ENCODE assay signal across 8 mouse cellular contexts in genomic region chr11:58307411-58308080, GRCm38 (mm10). TPM values are rescaled to one million over a fixed set of nuclear protein-coding genes. Genes with fewer than 3 reads are reported as not detected.
DNase-seq lines count a peak whose midpoint lies in the region; ATAC-seq and TF ChIP-seq lines count a peak whose summit lies in the region.

No protein-coding gene starts in this region.

- H3K36me3 ChIP-seq in intestine, postnatal 0 days (ENCODE audit: control insufficient read depth, insufficient read depth) = peaks cover 10% of the 10 kb centered on the region; the same call in 1 of the 2 replicates
- H3K36me3 ChIP-seq in liver, embryonic 11.5 days (ENCODE audit: control insufficient read depth, insufficient read depth, low read length) = no peaks in the 10 kb centered on the region; the same call in 1 of the 2 replicates
- H3K36me3 ChIP-seq in stomach, embryonic 15.5 days = no peaks in the 10 kb centered on the region

- peak overlapping the region; percentile 46 for H3K9ac ChIP-seq in intestine, postnatal 0 days (ENCODE audit: low read depth, low read length)
- H3K9ac ChIP-seq in liver, embryonic 11.5 days (ENCODE audit: low read depth, low read length) = peak overlapping the region; percentile 92
- peak overlapping the region; percentile 53 for H3K9ac ChIP-seq in stomach, embryonic 15.5 days

- peak overlapping the region; percentile 79 for H3K27ac ChIP-seq in intestine, postnatal 0 days (ENCODE audit: low read depth, low read length)
- H3K27ac ChIP-seq in liver, embryonic 11.5 days (ENCODE audit: low read depth, low read length) = peak overlapping the region; percentile 88
- peak overlapping the region; percentile 87 for H3K27ac ChIP-seq in stomach, embryonic 15.5 days

- ATAC-seq in intestine, postnatal 0 days = peak; percentile 79
- ATAC-seq in liver, embryonic 11.5 days (replicated peaks; ENCODE audit: low FRiP score) = peak; percentile 83
- ATAC-seq in monocyte, adult 5-6 weeks (replicated peaks; ENCODE audit: insufficient number of reproducible peaks, low FRiP score, low TSS enrichment, poor library complexity, severe bottlenecking) = peak; percentile 10; the same call in 1 of the 2 replicates
- peak; percentile 79 for ATAC-seq in stomach, embryonic 15.5 days (ENCODE audit: insufficient read depth, low FRiP score, low read depth)

- WGBS in intestine, postnatal 0 days = under 1% methylated on average over 42 of the region's 42 CpGs
- under 1% methylated on average over 42 of the region's 42 CpGs for WGBS in liver, embryonic 11.5 days
- under 1% methylated on average over 42 of the region's 42 CpGs for WGBS in stomach, embryonic 15.5 days

- no peaks in the 10 kb centered on the region for H3K9me3 ChIP-seq in intestine, postnatal 0 days (ENCODE audit: control insufficient read depth)
- H3K9me3 ChIP-seq in liver, embryonic 11.5 days (ENCODE audit: control insufficient read depth, low read length) = no peaks in the 10 kb centered on the region
- no peaks in the 10 kb centered on the region for H3K9me3 ChIP-seq in stomach, embryonic 15.5 days

- TF ChIP-seq CTCF in intestine, postnatal 0 days (IDR thresholded peaks at IDR 0.05; ENCODE audit: low read depth) = peak; percentile 59

- peaks cover 14% of the 10 kb centered on the region for H3K4me1 ChIP-seq in intestine, postnatal 0 days (replicated peaks; ENCODE audit: control insufficient read depth, insufficient read depth, low read length)
- peaks cover 8% of the 10 kb centered on the region for H3K4me1 ChIP-seq in liver, embryonic 11.5 days (replicated peaks; ENCODE audit: control insufficient read depth, insufficient read depth, low read length)
- H3K4me1 ChIP-seq in stomach, embryonic 15.5 days = peaks cover 10% of the 10 kb centered on the region; the same call in 1 of the 2 replicates

- peak overlapping the region; percentile 82 for H3K4me2 ChIP-seq in intestine, postnatal 0 days (replicated peaks; ENCODE audit: low read depth)
- H3K4me2 ChIP-seq in liver, embryonic 11.5 days = peak overlapping the region; percentile 92
- H3K4me2 ChIP-seq in stomach, embryonic 15.5 days = peak overlapping the region; percentile 91

- peak overlapping the region; percentile 41 for H3K4me3 ChIP-seq in intestine, postnatal 0 days (ENCODE audit: low read depth, low read length)
- H3K4me3 ChIP-seq in liver, embryonic 11.5 days (ENCODE audit: low read depth, low read length) = peak overlapping the region; percentile 68
- peak overlapping the region; percentile 59 for H3K4me3 ChIP-seq in stomach, embryonic 15.5 days (replicated peaks)

- no peaks in the 10 kb centered on the region for H3K27me3 ChIP-seq in intestine, postnatal 0 days (replicated peaks; ENCODE audit: control insufficient read depth, insufficient read depth, low read length)
- no peaks in the 10 kb centered on the region for H3K27me3 ChIP-seq in liver, embryonic 11.5 days (replicated peaks; ENCODE audit: control insufficient read depth, insufficient read depth, low read length)
- no peaks in the 10 kb centered on the region for H3K27me3 ChIP-seq in stomach, embryonic 15.5 days (replicated peaks)

- peak; percentile 45 for DNase-seq in right cerebral cortex, adult 18-20 months
- DNase-seq in right cerebral cortex, postnatal 36 days (ENCODE audit: low spot score in 2 of 2) = no peak
- DNase-seq in embryo, embryonic 10.5 days (ENCODE audit: low spot score) = peak; percentile 76
- DNase-seq in heart, adult 11 months = peak; percentile 97
- DNase-seq in liver, embryonic 11.5 days (ENCODE audit: low spot score) = peak; percentile 75

RNA-seq across cellular contexts. Expression of gene Zfp692, which starts 0.7 kb away (rescaled TPM):
- polyA plus RNA-seq in intestine, postnatal 0 days (2015; fragmentation: Nextera tagmentation; extraction: Ambion mirVana) = 3.9 and 4.7 TPM in 2 replicates
- polyA plus RNA-seq in liver, embryonic 11.5 days (2014; fragmentation: Nextera tagmentation; extraction: Ambion mirVana) = 18.3 and 19.2 TPM in 2 replicates
- total RNA-seq in monocyte, adult 5-6 weeks (2017) = 8.4 to 17.0 TPM (median 9.2 TPM) in 3 replicates
- 26.9 and 27.5 TPM in 2 replicates for polyA plus RNA-seq in stomach, embryonic 15.5 days (2015; fragmentation: Nextera tagmentation; extraction: Ambion mirVana)

RNA-seq across cellular contexts. Expression of gene Zfp672, which starts 22.6 kb away (rescaled TPM):
- polyA plus RNA-seq in intestine, postnatal 0 days (2015; fragmentation: Nextera tagmentation; extraction: Ambion mirVana) = 32.0 and 33.8 TPM in 2 replicates
- polyA plus RNA-seq in liver, embryonic 11.5 days (2014; fragmentation: Nextera tagmentation; extraction: Ambion mirVana) = 50.6 and 50.7 TPM in 2 replicates
- total RNA-seq in monocyte, adult 5-6 weeks (2017) = 33.9 to 39.8 TPM (median 36.0 TPM) in 3 replicates
- 37.8 and 42.6 TPM in 2 replicates for polyA plus RNA-seq in stomach, embryonic 15.5 days (2015; fragmentation: Nextera tagmentation; extraction: Ambion mirVana)

RNA-seq across cellular contexts. Expression of gene Sh3bp5l, which starts 23.0 kb away (rescaled TPM):
- polyA plus RNA-seq in intestine, postnatal 0 days (2015; fragmentation: Nextera tagmentation; extraction: Ambion mirVana) = 13.2 and 14.7 TPM in 2 replicates
- 20.5 and 25.3 TPM in 2 replicates for polyA plus RNA-seq in liver, embryonic 11.5 days (2014; fragmentation: Nextera tagmentation; extraction: Ambion mirVana)
- 21.3 to 28.1 TPM (median 21.4 TPM) in 3 replicates for total RNA-seq in monocyte, adult 5-6 weeks (2017)
- polyA plus RNA-seq in stomach, embryonic 15.5 days (2015; fragmentation: Nextera tagmentation; extraction: Ambion mirVana) = 30.7 and 30.8 TPM in 2 replicates

RNA-seq across cellular contexts. Expression of gene 4930438A08Rik, which starts 32.9 kb away (rescaled TPM):
- not detected in 2 replicates for polyA plus RNA-seq in intestine, postnatal 0 days (2015; fragmentation: Nextera tagmentation; extraction: Ambion mirVana)
- polyA plus RNA-seq in liver, embryonic 11.5 days (2014; fragmentation: Nextera tagmentation; extraction: Ambion mirVana) = 0.30 and 0.44 TPM in 2 replicates
- total RNA-seq in monocyte, adult 5-6 weeks (2017) = not detected in 3 replicates
- polyA plus RNA-seq in stomach, embryonic 15.5 days (2015; fragmentation: Nextera tagmentation; extraction: Ambion mirVana) = 0.19 and 0.40 TPM in 2 replicates

Comparison
In these comparisons a context has a peak if more than half of its experiments do, and no peak if none do; other contexts are left out.
1. DNase-seq: peak in right cerebral cortex, adult 18-20 months (single experiment), embryo, embryonic 10.5 days (single experiment), heart, adult 11 months (single experiment) and liver, embryonic 11.5 days (single experiment); none in right cerebral cortex, postnatal 36 days (0 of 2).
2. ATAC-seq: peak in every context shown above with its lines; median percentile 83 in liver, embryonic 11.5 days; 79 in intestine, postnatal 0 days; 79 in stomach, embryonic 15.5 days; 10 in monocyte, adult 5-6 weeks.
3. Peak in every context shown above with its lines, with median percentiles within 50 percentile points of each other: H3K27ac ChIP-seq, H3K4me2 ChIP-seq, H3K4me3 ChIP-seq and H3K9ac ChIP-seq.